Mouse (Mus musculus) liver, embryonic 14.5 days (tissue): ENCODE data around the gene Tspan11.

ENCODE experiments used
- CTCF ChIP-seq: IDR thresholded peaks from 2 replicates; pipeline ENCODE4 v1.5.1; 2016; ENCODE audit warnings: antibody characterized with exemption, low read depth, control low read depth
- EP300 ChIP-seq: IDR thresholded peaks from 2 replicates; pipeline ENCODE4 v1.6.1; 2016; ENCODE audit warnings: antibody characterized with exemption, low read depth

DNA sequence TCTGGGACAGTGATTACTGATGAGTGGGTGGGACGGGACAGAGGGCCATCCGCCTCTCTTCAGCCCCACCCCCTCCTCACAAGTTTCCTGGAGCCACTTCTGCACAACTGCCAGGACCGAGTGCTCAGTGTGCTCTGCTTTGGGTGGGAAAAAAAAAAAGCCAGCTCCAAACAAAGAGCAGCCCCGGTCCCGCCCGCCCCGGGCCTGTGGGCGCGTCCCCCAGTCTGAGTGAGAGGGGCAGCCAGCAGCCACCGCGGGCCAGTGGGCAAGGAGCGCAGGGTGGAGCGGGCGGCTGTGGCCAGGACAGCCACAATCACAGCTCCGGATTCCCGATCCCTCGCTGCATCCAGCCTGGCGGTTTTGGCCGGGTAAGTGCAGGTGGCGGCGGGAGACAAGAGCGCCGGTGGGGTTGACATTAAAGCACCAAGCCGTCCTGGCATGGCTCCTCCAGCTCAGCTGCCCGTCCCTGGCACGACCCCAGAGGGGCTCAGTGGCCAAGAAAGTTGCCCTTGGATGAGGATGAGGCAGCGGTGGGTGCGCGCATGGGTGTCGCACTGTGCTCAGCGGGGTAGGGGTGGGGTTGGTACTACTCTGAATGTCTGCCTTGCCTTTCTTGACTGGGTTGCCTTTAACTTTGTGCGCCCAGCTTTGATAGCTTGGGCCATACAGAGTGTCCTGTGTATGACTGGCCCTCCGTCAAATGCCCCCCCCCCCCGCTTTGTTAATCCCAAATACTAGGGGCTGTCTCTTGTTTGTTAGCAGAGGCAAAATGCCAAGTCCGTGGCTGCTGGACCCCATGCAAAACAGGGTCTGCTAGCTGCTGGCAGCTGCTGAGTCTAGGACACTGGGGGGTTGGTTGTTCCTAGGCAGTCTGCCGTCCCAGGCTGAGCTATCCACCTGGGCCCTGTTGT is at the start of gene Tspan11:
- TF ChIP-seq CTCF (no peak), EP300 (no peak)
